Mouse (Mus musculus): ENCODE measurements around the gene Zfp980.
A peak's percentile ranks its signal among the peaks of the same experiment; 100 is the strongest.
"Not testable (repeated sequence)": the region's sequence is repeated elsewhere in the genome, so short reads cannot be mapped to it uniquely, and the experiment has no call there.

Zfp980 gene

DNA sequence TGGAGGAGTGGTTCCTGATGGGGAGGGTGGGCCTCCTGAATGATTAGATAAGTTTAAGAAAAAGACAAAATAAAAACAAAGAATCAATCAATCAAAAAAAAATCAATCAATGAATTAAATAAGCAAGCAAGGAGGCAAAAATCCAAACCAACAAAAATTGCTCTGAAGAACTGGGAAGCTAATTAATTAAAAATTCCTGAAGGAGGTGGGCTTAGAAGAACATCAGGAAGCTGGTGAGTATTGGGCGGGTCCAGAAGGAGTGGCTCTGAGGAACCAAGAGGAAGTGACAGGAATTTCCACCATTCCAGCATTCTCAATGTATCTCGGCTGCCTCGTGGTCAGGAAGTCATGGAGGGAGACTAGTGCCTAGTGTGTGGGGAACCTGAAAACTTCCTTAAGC, at the start of gene Zfp980:
Gene Zfp980 (plus strand): TSS at position 301 of the 400 bp plus-strand sequence.
- DNase-seq, result not testable (repeated sequence)

DNA sequence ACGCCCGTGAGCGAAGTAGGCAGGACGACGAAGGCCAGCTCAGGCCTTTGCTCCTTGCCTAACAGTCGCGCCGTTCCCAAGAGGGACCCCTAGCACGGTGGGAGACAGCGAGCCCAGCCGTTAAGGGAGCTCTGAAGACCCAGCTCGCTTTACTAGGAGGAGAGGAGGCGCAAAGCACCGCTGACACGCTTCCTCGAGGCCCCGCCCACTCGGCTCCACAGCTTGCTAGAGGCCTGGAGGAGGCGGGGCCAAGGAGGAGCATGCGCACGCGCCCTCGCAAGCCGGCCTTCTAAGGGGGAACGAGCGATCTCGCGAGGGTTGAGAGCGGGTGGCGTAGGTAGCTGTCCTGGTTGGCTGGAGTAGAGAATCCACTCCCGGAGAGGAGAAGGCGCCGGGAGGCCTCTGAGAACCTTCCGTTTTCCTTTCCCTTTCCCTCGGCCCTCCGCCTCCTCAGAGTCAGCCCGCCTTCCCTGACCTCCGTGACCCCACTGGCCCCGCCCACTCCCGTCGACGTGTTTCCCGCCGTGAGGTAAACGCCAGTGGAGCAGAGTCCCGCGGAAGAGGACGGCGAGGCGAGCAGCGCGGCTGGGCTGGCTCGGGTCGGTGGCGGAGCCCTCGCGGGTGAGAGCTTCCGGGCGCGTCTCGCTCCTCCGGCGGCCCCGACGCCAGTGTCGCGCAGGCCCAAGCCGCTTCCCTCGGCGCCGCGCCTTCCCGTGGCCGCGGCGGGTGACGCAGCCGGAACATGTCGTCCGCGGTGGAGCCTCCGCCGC, 29.9 kb upstream of the Zfp980 start:
- DNase-seq, result peak; percentile 6 to 19

DNA sequence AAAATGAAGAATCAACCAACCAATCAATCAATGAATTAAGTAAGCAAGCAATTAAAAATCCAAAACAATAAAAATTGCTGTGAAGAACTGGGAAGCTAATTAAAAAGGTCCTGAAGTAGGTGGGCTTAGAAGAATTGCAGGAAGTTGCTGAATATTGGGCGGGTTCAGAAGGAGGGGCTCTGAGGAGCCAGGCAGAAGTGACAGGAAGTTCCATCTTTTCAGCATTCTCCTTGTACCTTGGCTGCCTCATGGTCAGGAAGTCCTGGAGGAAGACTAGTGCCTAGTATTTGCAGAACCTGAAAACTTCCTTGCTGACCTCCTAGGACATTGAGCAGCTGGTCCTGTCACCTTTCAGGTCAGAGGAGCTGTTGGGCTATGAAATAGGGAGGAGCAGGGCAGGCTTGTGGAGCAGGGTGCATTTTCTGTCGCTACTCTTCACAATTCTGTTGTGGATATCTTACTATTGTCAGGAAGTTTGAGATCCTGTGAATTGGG, 3.8 kb downstream of the Zfp980 start:
- DNase-seq, result not testable (repeated sequence)

DNA sequence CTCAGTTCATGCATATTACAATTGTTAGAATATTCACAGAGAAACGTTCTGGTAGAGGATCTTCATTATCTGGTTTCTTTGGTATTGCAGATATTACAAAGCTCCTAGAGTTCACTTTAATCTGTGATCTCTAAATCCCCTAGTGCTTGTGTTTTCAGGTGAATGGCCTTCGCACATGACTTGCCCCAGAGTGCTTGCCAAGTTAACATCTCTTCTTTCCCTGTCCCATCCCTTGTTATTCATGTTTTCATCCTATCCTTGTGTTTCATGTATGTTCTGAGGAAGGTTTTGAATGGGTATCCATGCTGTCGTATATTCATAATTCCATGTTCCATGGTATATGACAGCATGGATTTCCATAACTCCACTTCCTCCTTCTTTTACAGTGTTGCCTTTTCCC, 9.7 kb downstream of the Zfp980 start:
- peak; percentile 3 to 5 for DNase-seq

DNA sequence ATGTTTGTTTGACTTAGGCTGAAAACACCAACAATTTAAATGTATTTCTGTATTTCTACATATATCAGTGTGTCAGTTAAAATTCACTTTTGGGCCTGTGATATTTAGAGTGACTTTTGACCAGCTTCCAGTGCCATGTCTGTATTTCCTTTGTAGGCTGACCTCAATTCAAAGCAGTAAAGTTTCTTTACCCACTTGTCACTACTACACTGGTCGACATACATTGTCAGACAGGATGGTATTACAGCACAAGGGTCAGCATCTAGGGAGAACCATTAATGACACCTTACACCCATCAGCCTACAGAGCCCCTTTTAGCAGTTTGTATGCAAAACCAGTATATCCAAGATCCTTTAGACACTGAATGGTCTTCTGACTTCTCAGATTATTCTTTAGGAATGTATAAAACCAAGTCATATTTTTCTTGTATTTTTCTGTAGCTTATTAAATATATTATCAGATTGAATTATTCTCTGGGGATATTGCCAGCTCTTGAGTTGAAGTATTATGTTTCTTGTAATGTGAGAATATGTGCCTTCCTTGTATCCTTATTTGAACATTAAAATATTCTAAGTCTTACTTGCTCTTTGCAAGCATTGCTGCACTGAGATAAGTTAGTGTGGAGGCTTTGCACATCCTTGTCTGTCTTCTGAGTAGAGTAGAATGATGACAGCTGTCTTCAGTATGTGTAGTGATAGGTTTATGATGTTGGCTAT, 10.3 kb downstream of the Zfp980 start:
- not testable (repeated sequence) for DNase-seq

DNA sequence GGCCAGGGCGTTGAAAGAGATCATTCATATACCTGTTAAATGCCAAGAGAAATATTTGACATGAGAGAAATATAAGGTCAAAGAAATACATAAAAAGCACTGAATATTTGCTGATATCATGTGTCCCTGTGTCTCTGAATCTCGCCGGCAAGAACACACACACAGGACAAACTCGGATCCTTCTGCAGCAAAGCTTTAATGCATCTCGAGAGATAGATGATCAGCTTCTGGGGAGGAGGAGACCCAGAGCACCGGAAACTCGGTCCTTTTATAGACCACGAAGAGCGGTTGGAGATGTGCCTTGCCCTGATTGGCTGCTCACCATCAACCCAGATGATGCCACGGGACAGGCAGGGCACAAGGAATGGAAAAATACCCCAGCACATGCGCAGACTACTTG, 11.5 kb downstream of the Zfp980 start:
- DNase-seq, result not testable (repeated sequence)

DNA sequence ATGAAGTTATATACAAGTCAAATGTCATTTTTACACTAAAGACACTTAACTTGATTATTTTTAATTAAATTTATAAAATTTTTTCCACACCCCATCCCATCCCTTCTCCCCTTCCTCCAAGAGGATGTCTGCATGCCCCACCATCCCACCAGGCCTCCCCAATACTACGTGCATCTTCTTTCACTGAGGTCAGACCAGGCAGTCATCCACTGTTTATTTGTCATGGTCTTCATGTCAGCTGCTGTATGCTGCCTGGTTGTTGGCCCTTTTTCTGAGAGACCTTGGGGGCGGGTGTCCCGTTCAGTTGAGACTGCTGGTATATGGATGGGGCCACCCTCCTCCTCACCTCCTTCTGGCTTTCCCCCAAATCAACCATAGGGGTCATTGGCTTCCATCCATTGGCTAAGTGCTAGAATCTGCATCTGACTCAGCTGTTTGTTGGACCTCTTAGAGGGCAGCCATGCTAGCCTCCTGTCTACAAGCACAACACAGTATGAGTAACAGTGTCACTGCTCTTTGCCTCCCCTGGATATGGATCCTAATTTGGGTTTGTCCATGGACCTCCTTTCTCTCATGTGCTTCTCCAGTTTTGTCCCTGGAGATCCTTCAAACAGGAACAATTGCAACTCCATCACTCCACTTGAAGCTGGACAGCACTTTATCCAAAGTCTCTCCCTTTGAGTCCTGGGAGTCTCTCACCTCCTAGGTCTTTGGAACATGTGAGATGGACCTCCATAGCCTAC, 12.7 kb downstream of the Zfp980 start:
- not testable (repeated sequence) for DNase-seq

DNA sequence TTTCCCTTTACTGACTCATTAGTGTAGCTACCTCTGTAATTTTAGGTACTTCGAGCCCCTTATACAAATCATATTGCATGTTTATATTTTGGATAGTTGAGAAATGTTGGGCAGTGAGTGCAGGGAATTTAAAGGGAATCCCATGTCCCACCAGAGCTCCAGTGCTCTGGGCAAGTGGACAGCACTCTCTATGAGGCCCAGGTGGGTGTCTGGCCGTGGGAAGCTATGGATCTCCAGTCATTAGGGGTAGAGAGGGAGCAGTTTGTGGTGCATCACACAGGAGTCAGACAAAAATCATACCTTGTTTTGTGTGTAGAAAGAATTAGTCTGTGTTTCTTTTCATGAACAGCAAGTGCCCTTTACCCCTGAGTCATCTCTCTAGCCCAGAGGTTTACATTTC, 15.6 kb downstream of the Zfp980 start:
- not testable (repeated sequence) for DNase-seq

DNA sequence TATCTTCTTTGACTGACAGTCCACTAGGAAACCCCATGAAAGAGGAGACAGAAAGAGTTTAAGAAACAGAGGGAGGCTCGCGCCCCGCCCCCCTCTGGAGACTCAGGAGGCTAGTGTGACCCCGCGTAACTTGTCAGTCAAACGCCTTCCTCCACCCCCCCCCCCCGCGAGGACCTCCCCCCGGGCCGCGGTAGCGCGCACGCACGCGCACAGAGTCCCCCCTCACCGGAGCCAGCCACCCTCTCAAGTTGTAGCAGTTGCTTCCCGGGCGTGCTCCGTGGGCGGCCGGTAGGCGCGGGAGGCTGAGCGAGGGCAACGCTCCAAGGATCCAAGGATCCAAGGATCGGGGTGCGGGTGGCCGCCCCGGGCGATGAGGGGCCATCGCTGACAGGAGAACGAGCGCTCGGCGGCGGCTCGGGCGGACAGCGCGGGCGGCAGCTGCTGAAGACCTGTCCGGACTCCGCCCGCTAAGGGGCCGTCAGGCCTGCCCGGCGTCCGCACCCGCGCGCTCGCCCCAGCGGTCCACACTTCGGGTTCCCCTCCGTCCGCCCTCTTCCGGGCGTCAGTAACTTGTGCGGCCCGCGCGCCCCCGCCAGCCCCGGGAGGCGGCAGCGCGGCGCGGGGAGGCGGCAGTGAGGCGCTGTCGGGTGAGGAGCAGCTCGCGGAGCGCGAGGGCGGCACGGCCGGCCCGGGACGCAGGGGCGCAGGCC, 74.6 kb downstream of the Zfp980 start:
- DNase-seq, result peak; percentile 8 to 36

DNA sequence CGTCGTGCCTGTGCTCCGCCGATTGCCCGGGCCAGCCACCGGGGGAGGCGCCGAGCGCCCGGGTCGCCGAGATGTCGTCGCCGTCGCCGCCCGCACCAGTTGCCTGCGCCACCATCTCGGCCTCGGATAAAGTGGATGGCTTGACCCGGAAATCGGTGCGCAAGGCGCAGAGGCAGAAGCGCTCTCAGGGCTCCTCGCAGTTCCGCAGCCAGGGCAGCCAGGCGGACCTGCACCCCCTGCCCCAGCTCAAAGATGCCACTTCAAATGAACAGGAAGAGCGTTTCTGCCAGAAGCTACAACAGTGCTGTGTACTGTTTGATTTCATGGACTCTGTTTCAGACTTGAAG, 75.1 kb downstream of the Zfp980 start:
- DNase-seq, result not testable (repeated sequence)

All from kidney, postnatal 4 days (tissue).